Mouse (Mus musculus): ENCODE data around the gene Palm.

Gene Palm

DNA sequence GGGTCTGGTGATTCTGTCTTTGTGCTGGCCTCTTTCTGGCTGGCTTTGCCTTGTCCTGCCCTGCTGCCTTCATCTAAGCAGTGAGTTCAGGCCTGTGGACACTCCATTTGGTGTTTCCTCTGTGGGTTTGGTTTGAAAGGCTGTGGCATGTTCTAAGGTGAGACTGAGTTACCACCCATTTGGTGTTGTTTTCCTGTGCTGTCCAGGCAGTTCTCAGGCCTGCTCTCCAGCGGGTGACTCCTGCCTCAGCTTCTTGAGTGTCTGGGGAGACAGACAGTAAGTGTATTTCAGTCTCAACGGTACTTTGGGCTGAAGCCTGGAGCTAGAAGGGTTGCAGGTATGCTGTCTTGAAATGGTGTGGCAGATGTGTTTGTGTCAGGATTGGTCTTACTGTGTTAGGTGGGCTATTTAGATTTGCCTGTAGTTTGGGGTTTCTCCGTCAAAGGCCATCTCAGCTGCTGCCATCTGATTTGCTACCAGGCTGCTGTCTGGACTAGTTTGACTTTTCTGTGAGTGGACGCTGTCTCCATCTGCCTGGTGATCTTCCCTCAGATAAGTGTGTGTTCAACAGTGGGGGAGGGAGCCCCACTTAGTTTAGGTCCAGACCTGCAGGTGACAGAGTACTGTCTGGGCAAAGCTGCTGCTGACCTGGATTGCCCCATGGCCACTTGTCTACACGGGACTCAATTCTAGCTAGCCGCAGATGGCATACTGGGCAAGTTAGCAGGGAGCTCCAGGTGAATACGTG, 63.5 kb downstream of the Palm start:
- DNase-seq = no peak

DNA sequence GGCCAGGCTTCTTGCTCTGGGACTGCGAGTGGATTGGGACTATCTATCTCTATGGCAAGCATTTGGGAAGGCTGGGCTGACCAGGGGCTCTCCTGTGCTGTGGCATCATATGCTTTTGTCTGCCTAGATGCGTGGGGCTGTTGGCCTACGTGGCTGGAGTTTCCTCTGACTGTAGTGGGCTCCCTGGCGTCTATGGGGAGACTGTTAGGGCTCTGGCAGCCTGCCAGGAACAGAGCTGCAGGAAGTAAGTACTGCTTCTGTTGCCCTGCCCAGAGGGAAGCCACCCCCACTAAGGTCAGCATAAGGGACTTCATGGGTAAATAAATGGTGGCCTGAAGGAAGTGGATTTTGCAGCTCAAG, 64.1 kb downstream of the Palm start:
- peak; percentile 91 to 94 for DNase-seq

DNA sequence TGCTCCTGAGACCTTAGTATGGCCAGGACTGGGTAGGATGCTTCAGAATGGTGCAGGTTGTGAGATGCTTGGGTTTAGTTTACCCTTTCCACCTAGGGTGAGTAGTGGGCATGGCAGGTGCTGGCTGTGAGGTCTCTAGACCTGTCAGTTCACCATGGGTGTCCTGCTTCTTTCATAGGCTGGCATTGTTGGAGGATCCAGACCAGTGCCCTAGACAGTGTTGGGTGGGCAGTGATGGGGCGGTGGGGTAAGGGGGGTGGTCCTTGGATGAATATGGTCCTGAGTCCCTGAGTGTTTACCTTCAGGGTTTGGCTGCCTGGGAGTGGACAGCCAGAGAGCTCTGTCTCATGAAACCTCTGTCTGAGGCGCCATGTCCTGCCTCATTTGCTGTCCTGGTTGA, 64.5 kb downstream of the Palm start:
- no peak for DNase-seq

DNA sequence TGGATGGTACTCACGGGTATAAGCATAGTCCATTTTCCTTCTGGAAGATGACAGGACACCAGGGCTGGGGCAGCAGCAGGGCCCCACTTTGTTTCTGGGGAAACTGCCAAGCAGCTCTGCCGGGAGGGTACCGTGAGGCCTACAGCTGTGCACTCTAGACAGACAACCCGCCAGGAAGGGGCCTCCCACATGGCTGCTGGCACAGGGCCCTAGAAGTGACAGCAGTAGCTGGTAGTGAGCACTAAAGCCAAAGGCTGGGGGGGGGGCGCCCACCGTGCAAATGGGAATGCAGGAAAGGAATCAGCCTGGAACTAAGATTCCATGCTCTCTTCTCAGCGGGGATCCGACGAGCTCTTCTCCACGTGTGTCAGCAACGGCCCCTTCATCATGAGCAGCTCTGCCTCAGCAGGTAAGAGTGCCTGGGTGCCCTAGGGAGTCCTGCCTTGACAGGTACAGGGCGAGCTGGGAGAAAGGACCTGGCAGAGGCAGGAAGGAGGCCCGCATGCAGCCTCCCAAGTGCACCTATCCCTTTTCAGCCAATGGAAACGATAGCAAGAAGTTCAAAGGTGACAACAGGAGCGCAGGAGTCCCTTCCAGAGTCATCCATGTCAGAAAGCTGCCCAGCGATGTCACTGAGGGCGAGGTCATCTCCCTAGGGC, 65.2 kb downstream of the Palm start:
- DNase-seq = peak; percentile 83 to 91

DNA sequence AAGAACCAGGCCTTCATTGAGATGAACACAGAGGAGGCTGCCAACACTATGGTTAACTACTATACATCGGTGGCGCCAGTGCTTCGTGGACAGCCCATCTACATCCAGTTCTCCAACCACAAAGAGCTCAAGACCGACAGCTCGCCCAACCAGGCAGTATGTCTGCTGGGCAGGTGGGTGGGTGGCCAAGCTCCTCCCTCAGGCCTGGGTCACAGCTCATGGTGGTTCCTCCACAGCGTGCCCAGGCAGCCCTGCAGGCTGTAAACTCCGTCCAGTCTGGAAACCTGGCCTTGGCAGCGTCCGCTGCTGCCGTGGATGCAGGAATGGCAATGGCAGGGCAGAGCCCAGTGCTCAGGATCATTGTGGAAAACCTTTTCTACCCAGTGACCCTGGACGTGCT, 65.7 kb downstream of the Palm start:
- DNase-seq = peak in 1 of 2 experiments; percentile 59

DNA sequence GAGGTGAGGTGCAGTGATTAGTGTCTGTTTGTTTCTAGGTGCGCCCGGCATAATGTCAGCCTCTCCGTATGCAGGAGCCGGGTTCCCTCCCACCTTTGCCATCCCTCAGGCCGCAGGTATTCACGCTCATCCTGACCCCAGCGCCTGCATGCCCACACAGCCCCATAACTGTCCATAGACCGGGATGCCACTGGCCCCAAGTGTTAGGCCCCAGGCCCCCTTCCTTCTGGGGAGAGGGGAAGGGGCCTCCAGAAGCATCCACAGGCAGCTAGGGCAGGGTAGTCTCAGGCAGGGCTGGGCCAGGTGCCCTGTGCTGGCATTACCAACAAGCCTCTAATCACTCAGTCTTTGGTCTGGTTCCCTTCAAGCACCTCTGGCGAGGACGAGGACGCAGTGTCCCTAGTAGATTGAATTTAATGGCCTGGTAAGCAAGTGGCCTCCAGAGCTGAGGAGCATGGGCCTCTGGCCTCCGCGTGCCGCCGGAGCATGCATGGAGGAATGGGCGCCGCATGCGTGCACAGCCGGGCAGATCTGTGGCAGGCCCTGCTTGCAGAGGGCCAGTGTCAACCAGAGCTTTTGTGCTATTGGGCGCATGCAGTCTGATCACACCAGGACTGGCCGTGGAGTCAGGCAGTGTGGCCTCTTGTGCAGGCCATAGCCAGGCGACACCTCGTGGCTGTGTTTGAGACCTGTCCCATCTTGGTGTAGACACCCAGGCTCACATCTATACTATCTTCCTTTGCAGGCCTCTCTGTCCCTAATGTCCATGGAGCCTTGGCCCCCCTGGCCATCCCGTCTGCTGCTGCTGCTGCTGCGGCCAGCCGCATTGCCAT, 66.9 kb downstream of the Palm start:
- peak in 1 of 2 experiments; percentile 54 for DNase-seq

DNA sequence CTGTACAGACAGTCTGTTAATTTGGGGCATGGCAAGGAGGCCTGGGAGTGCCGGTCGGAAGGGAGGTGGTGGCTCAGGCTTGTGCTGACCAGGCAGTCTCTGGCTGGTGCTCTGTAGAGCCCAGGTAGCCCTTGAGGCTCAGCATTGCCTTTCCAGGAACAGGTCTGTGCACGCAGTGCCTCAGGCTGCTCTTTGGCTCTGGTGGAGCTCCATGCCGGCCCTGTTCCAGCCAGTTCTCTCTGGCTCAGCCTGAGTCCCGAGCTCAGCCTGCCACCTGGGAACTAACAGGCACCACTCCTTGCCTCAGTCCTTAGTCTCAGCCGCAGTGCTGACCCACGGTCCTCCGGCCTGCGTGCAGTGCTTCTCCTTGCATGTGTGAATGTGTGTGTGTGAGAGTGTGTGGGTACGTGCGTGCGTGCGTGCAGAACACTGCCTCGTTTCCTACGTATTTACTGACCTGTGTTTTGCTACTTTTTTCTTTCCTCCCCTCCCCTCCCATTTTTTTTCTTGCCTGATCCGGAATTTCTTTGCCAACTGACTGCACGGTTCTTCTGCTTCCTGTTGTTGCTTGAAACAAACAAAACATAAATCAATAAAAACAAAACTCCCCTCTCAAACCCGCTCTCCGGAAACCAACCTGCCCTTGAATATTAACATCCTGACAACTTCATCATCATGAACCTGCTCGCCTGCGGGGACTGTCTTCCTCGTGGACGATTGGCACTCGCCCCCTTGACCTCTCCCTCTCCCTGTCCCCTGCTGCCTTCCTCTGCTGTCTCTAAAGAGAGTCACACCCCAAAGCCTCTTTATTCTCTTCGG, 68.1 kb downstream of the Palm start:
- peak; percentile 77 to 89 for DNase-seq

DNA sequence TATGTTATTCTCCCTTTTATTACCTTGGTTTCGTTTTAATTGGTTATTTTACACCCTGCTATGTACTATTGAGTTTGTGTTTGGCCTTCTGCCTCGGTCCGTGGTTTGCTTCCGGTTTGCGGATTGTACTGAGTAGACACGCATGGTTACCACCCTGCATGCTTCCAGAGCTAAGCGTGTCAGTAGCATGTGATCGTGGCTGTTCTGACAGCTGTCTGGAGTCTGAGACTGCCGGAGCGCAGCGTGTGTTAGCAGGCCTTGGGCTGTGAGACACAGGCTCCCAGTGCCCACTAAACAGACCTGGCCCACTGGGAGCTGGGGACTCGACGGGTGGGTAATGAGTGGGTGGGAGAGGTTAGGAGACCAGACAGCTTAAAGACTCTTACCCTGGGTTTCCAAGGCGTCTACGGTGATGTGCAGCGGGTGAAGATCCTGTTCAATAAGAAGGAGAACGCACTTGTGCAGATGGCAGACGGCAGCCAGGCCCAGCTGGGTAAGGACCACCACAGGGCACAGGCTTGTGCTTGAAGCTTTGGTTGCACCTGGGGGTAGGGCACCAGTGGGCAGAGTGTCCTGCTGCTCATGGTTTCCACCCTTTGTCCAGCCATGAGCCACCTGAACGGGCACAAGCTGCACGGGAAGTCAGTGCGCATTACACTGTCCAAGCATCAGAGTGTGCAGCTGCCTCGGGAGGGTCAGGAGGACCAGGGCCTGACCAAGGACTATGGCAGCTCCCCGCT, 68.8 kb downstream of the Palm start:
- peak; percentile 52 to 76 for DNase-seq

DNA sequence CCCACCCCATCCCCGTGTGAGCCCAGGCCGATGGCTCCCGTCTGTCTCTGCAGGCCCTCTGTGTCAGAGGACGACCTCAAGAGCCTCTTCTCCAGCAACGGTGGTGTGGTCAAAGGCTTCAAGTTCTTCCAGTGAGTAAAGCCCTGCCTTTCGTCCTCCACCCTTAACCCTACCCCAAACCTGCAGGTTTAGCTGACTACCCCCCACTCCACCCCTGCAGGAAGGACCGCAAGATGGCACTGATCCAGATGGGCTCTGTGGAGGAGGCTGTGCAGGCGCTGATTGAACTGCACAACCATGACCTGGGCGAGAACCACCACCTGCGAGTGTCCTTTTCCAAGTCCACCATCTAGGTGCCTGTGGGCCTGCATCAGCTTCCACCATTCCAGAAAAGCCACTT, 69.6 kb downstream of the Palm start:
- DNase-seq = peak in 1 of 2 experiments; percentile 54

DNA sequence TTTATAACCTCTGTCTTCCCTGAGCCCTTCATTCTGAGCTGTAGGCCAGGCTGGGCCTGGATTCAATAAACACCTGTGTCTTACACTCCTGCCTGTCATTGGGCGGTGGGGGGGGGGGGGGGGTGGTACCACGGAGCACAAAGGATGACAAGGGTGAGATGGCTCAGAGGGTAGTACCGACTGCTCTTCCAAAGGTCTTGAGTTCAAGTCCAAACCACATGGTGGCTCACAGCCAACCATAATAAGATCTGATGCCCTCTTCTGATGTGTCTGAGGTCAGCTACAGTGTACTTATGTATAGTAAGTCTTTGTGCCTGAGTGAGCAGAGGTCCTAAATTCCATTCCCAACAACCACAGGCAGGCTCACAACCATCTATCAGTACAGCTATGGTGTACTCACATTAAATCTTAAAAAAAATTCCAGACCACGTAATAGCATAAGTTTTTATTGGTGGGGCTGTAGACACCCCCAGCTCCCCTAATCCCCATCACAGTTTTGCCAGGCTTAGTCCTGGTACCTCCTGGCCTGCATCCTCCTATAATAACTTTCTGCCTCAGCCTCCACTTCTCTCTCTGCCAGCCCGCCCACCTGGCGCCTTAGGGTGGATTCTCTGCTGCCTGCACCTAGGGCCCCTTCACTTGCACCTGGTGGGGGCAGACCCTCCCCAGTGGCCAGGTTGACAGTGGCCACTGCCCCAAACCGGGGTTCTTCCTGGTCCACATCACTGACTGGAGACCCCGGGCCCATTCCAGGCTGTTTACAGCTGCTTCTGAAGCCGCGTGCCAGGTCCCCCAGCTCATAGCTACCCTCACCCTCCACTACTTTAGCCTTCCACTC, 71.2 kb downstream of the Palm start:
- DNase-seq = peak in 1 of 2 experiments; percentile 38

DNA sequence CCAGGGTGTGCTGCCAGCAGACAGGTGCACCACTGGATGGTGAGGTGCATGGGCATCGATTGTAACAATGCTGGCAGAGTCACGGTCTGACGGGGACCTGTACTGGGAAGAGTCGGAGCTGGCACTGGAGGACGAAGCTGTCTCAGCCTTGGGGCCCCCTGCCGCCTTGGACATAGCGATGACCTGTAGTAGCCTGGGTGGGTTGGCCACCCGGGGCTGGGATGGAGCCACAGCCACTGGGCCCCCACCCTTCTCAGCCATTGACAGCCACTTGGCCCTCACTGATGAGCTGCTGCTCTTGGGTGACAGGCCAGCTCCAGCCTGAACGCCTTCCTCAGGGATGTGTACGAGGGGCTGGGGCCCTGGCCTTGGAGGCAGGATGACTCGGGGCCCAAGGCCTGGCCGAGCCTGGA, 71.8 kb downstream of the Palm start:
- DNase-seq = peak in 1 of 2 experiments; percentile 48

DNA sequence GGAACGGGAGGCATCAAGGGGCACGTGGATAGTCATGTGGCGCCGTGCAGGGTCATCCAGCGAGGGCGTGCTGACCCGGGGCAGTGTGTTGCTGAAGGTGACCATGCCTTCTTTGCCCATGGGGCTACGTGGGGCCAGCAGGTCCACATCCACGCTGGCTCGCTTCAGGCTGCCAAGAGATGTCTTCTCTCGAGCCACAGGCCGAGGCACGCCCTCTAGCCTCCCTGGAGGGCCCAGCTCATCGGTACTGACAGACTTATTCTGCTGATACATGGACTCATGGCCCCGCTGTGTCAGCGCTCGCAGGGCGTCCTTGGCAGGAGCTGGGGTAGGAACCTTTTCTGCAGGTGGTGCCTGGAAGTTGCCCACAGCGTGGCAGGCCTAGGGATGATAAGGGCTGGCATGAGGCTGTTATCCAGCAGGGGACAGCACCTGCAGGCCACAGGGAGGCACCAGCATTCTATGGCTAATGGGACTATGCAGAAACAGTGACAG, 72.5 kb downstream of the Palm start:
- peak; percentile 65 to 87 for DNase-seq

DNA sequence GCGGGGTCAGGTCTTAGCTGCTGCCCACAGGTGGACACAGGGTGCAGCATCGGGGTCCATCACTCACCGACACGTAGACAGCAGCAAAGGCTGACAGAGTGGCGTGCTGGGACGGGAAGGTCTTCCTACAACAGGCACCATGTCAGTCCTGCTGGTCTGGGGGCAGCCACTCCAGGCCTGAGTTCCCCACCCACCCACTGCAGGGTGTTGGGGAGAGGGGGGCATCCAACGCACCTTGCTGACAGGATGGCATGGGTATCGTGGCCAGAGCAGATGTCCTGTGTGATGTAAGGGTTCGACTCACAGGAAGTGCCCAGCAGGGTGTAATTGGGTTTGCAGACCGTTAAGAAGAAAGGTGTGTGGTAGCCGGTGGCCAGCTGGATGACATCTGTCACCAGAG, 73.2 kb downstream of the Palm start:
- peak in 1 of 2 experiments; percentile 36 for DNase-seq

Measured in kidney, postnatal 25 days (tissue).